Mouse (Mus musculus): ENCODE measurements around the gene Zglp1. TPM values are rescaled to one million over a fixed set of nuclear protein-coding genes. Genes with fewer than 3 reads are reported as not detected.
A peak's percentile ranks its signal among the peaks of the same experiment; 100 is the strongest.

The Zglp1 gene
- total and polyA plus RNA-seq, 3 experiments, result 1.1 to 8.0 TPM; not detected in 1

GRCm38 (mm10) chr9:21029291-21030054, 37.4 kb downstream of the Zglp1 start, which contains the start of gene Icam4:
TSS of gene Icam4 (plus strand) at chr9:21029373.
- Histone ChIP-seq H3K9me3 (replicated peaks; ENCODE audit: insufficient read depth, low read length) (no peaks in the 10 kb centered on the region), H3K4me1 (ENCODE audit: control insufficient read depth in 1 of 2, insufficient read depth in 2 of 2, low read length in 2 of 2) (peaks cover 14 to 30% of the 10 kb centered on the region in 2 experiments), H3K9ac (ENCODE audit: control insufficient read depth, low read depth, low read length, poor library complexity, severe bottlenecking) (peak within 1 kb of the TSS; percentile 73), H3K36me3 (ENCODE audit: control insufficient read depth in 1 of 2, insufficient read depth in 2 of 2, low read length in 2 of 2) (peaks cover 0 to 17% of the 10 kb centered on the region in 2 experiments; a peak in 2 of 4 replicates), H3K4me3 (ENCODE audit: control insufficient read depth in 1 of 2, insufficient read depth in 1 of 2, low read depth in 2 of 2, low read length in 2 of 2) (peak within 1 kb of the TSS; percentile 53 to 58), H3K27me3 (ENCODE audit: control insufficient read depth in 1 of 2, insufficient read depth in 2 of 2, low read length in 2 of 2) (no peaks in the 10 kb centered on the region), H3K79me2 (ENCODE audit: control insufficient read depth, insufficient read depth, low read length, poor library complexity) (peaks cover 23% of the 10 kb centered on the region), H3K27ac (ENCODE audit: control insufficient read depth, low read depth, low read length) (peak within 1 kb of the TSS; percentile 83)
- no peak for TF ChIP-seq RCOR1 (IDR thresholded peaks at IDR 0.05; ENCODE audit: low read depth, low read length)
- no peak for TF ChIP-seq MXI1 (IDR thresholded peaks at IDR 0.05; ENCODE audit: low read depth, low read length)
- peak; percentile 100 for TF ChIP-seq TAL1 (IDR thresholded peaks at IDR 0.05; ENCODE audit: low read length)
- TF ChIP-seq CTCF (IDR thresholded peaks at IDR 0.05 in 2 of 3, conservative IDR thresholded peaks at IDR 0.05 in 1 of 3; ENCODE audit: control insufficient read depth in 1 of 3, insufficient read depth in 1 of 3, low read depth in 2 of 3, low read length in 3 of 3, poor library complexity in 1 of 3, severe bottlenecking in 1 of 3), result peak in 1 of 3 experiments; percentile 99; a peak in 2 of 6 replicates
- peak; percentile 99 for TF ChIP-seq GATA1 (IDR thresholded peaks at IDR 0.05; ENCODE audit: low read depth, low read length)
- no peak for TF ChIP-seq MYC (IDR thresholded peaks at IDR 0.05; ENCODE audit: low read depth, low read length)
- peak; percentile 100 for DNase-seq (ENCODE audit: low read depth, low spot score)

GRCm38 (mm10) chr9:21028560-21029110, 38.3 kb downstream of the Zglp1 start:
- H3K27me3 ChIP-seq (ENCODE audit: control insufficient read depth in 1 of 2, insufficient read depth in 2 of 2, low read length in 2 of 2), result no peaks in the 10 kb centered on the region
- peak overlapping the region; percentile 83 for H3K27ac ChIP-seq (ENCODE audit: control insufficient read depth, low read depth, low read length)
- peak overlapping the region; percentile 18 to 33 for H3K4me3 ChIP-seq (ENCODE audit: control insufficient read depth in 1 of 2, insufficient read depth in 1 of 2, low read depth in 2 of 2, low read length in 2 of 2)
- DNase-seq (ENCODE audit: low read depth, low spot score), result peak; percentile 96
- H3K9ac ChIP-seq (ENCODE audit: control insufficient read depth, low read depth, low read length, poor library complexity, severe bottlenecking), result peak overlapping the region; percentile 56
- TF ChIP-seq E2F4 (IDR thresholded peaks at IDR 0.05; ENCODE audit: borderline replicate concordance, low read depth, low read length), result no peak
- no peak for TF ChIP-seq ZKSCAN1 (IDR thresholded peaks at IDR 0.05; ENCODE audit: low read depth, low read length)
- no peak for TF ChIP-seq JUND (IDR thresholded peaks at IDR 0.05; ENCODE audit: low read depth, low read length)
- TF ChIP-seq MXI1 (IDR thresholded peaks at IDR 0.05; ENCODE audit: low read depth, low read length), result no peak
- no peak for TF ChIP-seq EP300 (IDR thresholded peaks at IDR 0.05; ENCODE audit: low read depth in 1 of 2, low read length in 2 of 2)
- no peak for TF ChIP-seq MAX (IDR thresholded peaks at IDR 0.05; ENCODE audit: low read length)
- TF ChIP-seq CHD2 (IDR thresholded peaks at IDR 0.05; ENCODE audit: low read length), result no peak
- TF ChIP-seq ZC3H11A (IDR thresholded peaks at IDR 0.05; ENCODE audit: low read depth, low read length), result no peak
- TF ChIP-seq NRF1 (IDR thresholded peaks at IDR 0.05; ENCODE audit: insufficient read depth, low read depth, low read length, poor library complexity, severe bottlenecking), result no peak
- TF ChIP-seq HCFC1 (IDR thresholded peaks at IDR 0.05; ENCODE audit: low read depth, low read length), result no peak
- no peak for TF ChIP-seq MAFK (IDR thresholded peaks at IDR 0.05; ENCODE audit: borderline replicate concordance, low read depth, low read length)
- no peak for TF ChIP-seq USF2 (IDR thresholded peaks at IDR 0.05; ENCODE audit: borderline replicate concordance in 1 of 2, insufficient read depth in 1 of 2, low read depth in 1 of 2, low read length in 2 of 2)
- peaks cover 23% of the 10 kb centered on the region for H3K79me2 ChIP-seq (ENCODE audit: control insufficient read depth, insufficient read depth, low read length, poor library complexity)
- H3K9me3 ChIP-seq (replicated peaks; ENCODE audit: insufficient read depth, low read length), result no peaks in the 10 kb centered on the region
- peaks cover 14 to 24% of the 10 kb centered on the region in 2 experiments for H3K4me1 ChIP-seq (ENCODE audit: control insufficient read depth in 1 of 2, insufficient read depth in 2 of 2, low read length in 2 of 2)
- H3K36me3 ChIP-seq (ENCODE audit: control insufficient read depth in 1 of 2, insufficient read depth in 2 of 2, low read length in 2 of 2), result peaks cover 0 to 17% of the 10 kb centered on the region in 2 experiments; a peak in 2 of 4 replicates

Measured in MEL (cell line).